Mouse (Mus musculus) liver, postnatal 0 days (tissue): Measurements from ENCODE around the gene Slc2a13.

Source experiments
- CTCF ChIP-seq: sonication (generic); IDR thresholded peaks from 2 replicates; pipeline ENCODE4 v1.5.1; 2016; ENCODE audit warnings: antibody characterized with exemption, low read depth
- EP300 ChIP-seq: IDR thresholded peaks from 2 replicates; pipeline ENCODE4 v1.6.1; 2016; ENCODE audit warnings: antibody characterized with exemption, low read depth, mild to moderate bottlenecking

DNA sequence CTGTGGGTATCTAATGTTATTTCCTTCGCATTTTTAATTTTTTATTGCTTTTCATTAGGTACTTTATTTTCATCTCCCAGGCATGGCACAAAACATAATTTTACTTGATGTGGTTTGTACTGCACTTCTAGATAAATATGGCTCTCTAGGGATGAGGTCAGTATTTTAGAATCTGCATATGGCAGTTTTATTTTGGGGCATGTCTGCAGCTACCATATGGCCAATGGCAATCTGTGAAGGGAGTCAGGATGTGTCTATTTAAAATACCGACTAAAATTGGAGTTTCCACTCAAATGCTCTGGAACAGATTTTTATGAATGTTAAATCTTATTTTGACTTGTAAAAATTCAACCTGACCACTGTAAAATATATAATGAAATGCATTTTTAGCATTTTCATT is 133.2 kb downstream of the Slc2a13 start:
- TF ChIP-seq CTCF: no peak
- no peak for TF ChIP-seq EP300
